Mouse (Mus musculus) heart, adult 2 months (tissue): ENCODE measurements around the gene Anapc15-ps. TPM values are rescaled to one million over a fixed set of nuclear protein-coding genes. Genes with fewer than 3 reads are reported as not detected.

ENCODE experiments used
- DNase-seq, 2 experiments: peaks; one replicate each; pipeline ENCODE4 v3.0.0; 2021
- H3K27ac ChIP-seq: fragments of 200-600 bp; 2 replicates; pipeline ENCODE4 v1.8.1; 2022
- H3K27me3 ChIP-seq: fragments of 200-500 bp; 2 replicates; pipeline ENCODE4 v1.6.1; 2012; ENCODE audit warnings: mild to moderate bottlenecking, low read length, inconsistent platforms, mixed read lengths; ENCODE audit not compliant: control insufficient read depth, insufficient read depth
- H3K36me3 ChIP-seq: fragments of 200-500 bp; 2 replicates; pipeline ENCODE4 v1.6.1; 2012; ENCODE audit warnings: low read length, inconsistent platforms; ENCODE audit not compliant: control insufficient read depth, insufficient read depth
- H3K4me1 ChIP-seq: fragments of 200-500 bp; 2 replicates; pipeline ENCODE4 v1.6.1; 2011; ENCODE audit warnings: low read length; ENCODE audit not compliant: control insufficient read depth, insufficient read depth
- H3K4me3 ChIP-seq: fragments of 200-600 bp; 2 replicates; pipeline ENCODE4 v1.8.1; 2022
- H3K79me2 ChIP-seq: fragments of 200-500 bp; replicated peaks from 2 replicates; pipeline ENCODE4 v1.6.1; 2012; ENCODE audit warnings: mild to moderate bottlenecking, inconsistent platforms, low read length, moderate library complexity, mixed read lengths; ENCODE audit not compliant: control insufficient read depth, insufficient read depth
- H3K9ac ChIP-seq: fragments of 200-500 bp; 2 replicates; pipeline ENCODE4 v1.6.1; 2012; ENCODE audit warnings: low read depth, mild to moderate bottlenecking, control low read depth, inconsistent platforms, low read length, mixed read lengths
- CTCF ChIP-seq: fragments of 200-600 bp; IDR thresholded peaks from 2 replicates; pipeline ENCODE4 v1.8.1; 2022; ENCODE audit warnings: antibody characterized with exemption, mild to moderate bottlenecking, moderate library complexity
- EP300 ChIP-seq: fragments of 200-500 bp; IDR thresholded peaks from 2 replicates; pipeline ENCODE4 v1.6.1; 2011; ENCODE audit warnings: low read depth, low read length, control low read depth; ENCODE audit not compliant: insufficient read depth
- POLR2A ChIP-seq: fragments of 200-500 bp; IDR thresholded peaks from 2 replicates; pipeline ENCODE4 v1.6.1; 2011; ENCODE audit warnings: mild to moderate bottlenecking, low read depth, low read length, control low read depth; ENCODE audit not compliant: insufficient read depth
- WGBS: fragments of 180-500 bp; shearing (Covaris S2); methylation state at CpG from one replicate; pipeline ENCODE4 v1.1.7; 2018; 5-methylcytosine and 5-hydroxymethylcytosine counted together
- intact Hi-C: fragments of 180-260 bp; cut with DNase I; formaldehyde crosslinking; loops from one replicate; pipeline ENCODE4 v1.15.1; 2025
- polyA plus RNA-seq: library from polyadenylated mRNA; depleted of rRNA; stranded (reverse); fragments of >200 nt; gene quantifications from 2 replicates; pipeline ENCODE4 v1.2.3, GENCODE M21; 2012
- total RNA-seq, 2 experiments: library from RNA; stranded (reverse); gene quantifications; 2 replicates each; pipeline ENCODE4 v1.2.3; 2021

The Anapc15-ps gene
- total and polyA plus RNA-seq, 3 experiments: not detected

DNA sequence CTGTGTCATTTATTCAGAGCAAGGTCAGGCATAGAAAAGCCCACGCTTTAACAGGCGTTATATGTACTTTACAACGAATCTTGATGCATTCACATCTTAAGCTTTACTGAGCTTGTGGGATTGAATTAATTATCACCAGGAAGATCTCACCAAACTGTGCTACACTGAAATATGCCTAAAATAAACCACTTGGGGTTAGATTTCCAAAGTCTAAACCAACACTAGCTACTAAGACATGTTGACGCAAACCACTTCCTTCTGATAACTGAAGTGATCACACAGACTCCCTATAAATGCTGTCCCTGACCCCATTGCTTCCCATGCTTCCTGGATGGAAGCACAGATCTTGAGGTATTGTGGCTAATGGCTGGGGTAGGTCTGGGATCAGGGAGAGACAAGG lies 8.2 kb upstream of the Anapc15-ps start:
- Histone ChIP-seq H3K4me1 (peaks cover 5% of the 10 kb centered on the region), H3K27me3 (no peaks in the 10 kb centered on the region), H3K79me2 (no peaks in the 10 kb centered on the region), H3K4me3 (no peak overlapping the region), H3K9ac (no peak overlapping the region), H3K36me3 (no peaks in the 10 kb centered on the region), H3K27ac (no peak overlapping the region)
- TF ChIP-seq CTCF: no peak
- no peak for TF ChIP-seq POLR2A
- no peak for TF ChIP-seq EP300
- WGBS: 82% methylated on average over 4 of the region's 4 CpGs
- intact Hi-C loops: no loop called here
- DNase-seq: no peak

DNA sequence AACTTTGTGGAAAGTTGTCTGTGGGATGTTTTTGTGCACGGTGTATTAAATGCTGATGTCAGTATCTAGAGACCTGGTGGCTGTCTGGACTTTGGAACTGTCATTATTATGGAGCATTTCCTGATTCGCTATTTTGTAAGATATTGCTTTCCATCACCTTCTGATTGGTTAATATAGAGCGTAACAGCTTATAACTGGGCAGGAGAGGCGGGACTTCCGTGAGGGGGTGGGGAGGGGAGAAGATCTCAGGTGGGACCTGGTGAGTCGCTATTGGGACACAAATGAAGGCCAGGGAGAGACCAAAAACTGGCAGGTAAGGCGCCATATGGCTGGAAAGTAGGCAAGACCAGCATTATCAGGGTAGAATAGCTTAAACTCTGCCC lies 7.8 kb upstream of the Anapc15-ps start:
- Histone ChIP-seq H3K79me2 (no peaks in the 10 kb centered on the region), H3K36me3 (no peaks in the 10 kb centered on the region), H3K27me3 (no peaks in the 10 kb centered on the region), H3K9ac (no peak overlapping the region), H3K27ac (no peak overlapping the region; the same call in 1 of the 2 replicates), H3K4me1 (peaks cover 5% of the 10 kb centered on the region), H3K4me3 (no peak overlapping the region)
- WGBS: 72% methylated on average over 7 of the region's 7 CpGs
- no peak for DNase-seq
- intact Hi-C loops: no loop called here
- no peak for TF ChIP-seq EP300
- TF ChIP-seq CTCF: no peak
- 0 out of 2 replicates have a peak, but pooled peaks have one; percentile 18 for TF ChIP-seq POLR2A

DNA sequence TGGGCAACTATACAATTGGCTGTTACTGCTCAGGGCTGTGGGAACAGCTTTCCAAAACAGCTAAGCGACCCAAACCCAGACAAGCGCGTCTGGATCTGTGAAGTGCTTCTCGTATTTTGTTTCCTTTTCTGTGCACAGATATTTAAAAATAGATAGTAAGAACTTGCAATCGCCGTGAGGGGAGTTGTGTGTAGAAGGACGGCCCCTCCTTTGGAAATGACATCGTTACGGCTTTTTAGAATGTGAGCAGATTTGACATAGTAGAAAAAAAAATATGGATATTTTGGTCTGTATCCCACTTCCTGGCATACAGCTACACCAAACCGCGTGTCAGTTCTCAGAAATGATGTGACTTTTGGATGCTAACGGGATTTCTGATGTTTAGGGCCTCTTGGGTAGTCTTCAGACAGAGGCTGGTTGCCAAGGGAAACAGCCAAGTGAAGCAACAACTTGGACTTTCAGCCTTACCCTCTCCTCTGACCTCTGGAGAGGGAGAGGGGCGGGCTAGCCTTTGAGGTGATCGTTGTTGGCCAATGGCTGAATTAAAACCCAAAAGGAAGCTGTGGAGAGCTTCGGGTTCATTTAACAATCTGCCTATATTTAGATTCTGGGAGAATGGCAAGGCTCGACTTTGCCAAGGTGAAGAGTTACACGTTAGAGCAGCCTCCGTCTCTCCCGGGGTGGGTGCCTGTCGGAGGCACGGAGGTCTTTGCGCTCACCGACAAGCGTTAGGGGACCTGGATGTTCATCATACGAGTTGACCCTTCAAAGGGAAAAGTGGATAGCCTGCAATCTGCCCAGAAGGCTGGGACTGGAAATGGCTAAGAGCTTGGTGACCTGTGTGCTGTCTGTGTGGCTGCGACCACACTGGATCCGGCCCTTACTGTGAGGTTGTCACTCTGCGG lies 7.2 kb upstream of the Anapc15-ps start:
- WGBS: 42% methylated on average over 28 of the region's 28 CpGs
- TF ChIP-seq POLR2A (no peak; the same call in 1 of the 2 replicates), EP300 (no peak), CTCF (no peak)
- H3K9ac ChIP-seq: peak overlapping the region; percentile 12; the same call in 1 of the 2 replicates

DNA sequence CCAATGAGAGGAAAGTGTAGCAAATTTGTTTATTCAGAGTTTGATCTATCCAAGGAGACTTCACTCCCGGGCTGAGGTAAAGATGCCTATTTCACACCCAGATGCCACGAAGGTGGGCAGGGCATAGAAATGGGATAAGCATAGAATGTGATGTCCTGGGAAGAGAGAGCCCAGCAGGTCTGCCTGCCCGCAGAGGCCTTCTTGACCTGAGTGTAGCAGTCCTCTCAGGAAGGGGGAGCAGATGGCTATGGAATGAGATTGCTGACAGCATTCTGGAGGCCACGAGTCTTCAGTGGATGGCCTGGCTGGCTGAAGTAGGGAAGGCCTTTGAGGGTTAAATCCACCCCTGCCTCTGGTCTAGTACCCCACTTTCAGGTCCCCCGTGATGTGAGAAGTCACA lies 5.9 kb upstream of the Anapc15-ps start:
- no peaks in the 10 kb centered on the region for H3K27me3 ChIP-seq
- peaks cover 5% of the 10 kb centered on the region for H3K4me1 ChIP-seq
- intact Hi-C loops: no loop called here
- H3K9ac ChIP-seq: no peak overlapping the region
- WGBS: 95% methylated on average over 5 of the region's 5 CpGs
- H3K79me2 ChIP-seq: no peaks in the 10 kb centered on the region
- H3K4me3 ChIP-seq: no peak overlapping the region
- no peak for DNase-seq
- TF ChIP-seq CTCF: no peak
- no peak for TF ChIP-seq POLR2A
- TF ChIP-seq EP300: no peak
- H3K27ac ChIP-seq: no peak overlapping the region
- H3K36me3 ChIP-seq: no peaks in the 10 kb centered on the region

More for the DNA sequence above, 7.2 kb upstream of the Anapc15-ps start:
- H3K27ac ChIP-seq: peak overlapping the region; percentile 0
- H3K4me3 ChIP-seq: peak overlapping the region; percentile 6; the same call in 1 of the 2 replicates
- peaks cover 5% of the 10 kb centered on the region for H3K4me1 ChIP-seq
- no peaks in the 10 kb centered on the region for H3K79me2 ChIP-seq
- intact Hi-C loops: no loop called here
- no peaks in the 10 kb centered on the region for H3K36me3 ChIP-seq
- H3K27me3 ChIP-seq: no peaks in the 10 kb centered on the region
- DNase-seq: peak; percentile 41 to 55

DNA sequence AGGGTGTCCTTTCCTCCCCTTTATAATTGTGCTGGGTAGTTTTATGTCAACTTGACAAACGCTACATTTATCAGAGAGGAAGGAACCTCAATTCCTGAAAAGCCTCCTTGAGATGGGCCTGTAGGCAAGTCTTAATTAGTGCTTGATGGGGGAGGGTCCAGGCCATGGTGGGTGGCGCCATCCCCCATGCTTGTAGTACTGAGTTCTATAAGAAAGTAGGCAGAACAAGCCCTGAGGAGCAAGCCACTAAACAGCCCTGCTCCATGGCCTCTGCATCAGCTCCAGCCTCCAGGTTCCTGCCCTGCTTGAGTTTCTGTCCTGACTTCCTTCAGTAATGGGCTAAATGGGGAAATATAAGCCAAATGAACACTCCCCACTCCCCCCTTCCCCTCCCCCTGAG lies 5.4 kb upstream of the Anapc15-ps start:
- H3K4me3 ChIP-seq: no peak overlapping the region
- WGBS: 68% methylated on average over 2 of the region's 2 CpGs
- intact Hi-C loops: no loop called here

DNA sequence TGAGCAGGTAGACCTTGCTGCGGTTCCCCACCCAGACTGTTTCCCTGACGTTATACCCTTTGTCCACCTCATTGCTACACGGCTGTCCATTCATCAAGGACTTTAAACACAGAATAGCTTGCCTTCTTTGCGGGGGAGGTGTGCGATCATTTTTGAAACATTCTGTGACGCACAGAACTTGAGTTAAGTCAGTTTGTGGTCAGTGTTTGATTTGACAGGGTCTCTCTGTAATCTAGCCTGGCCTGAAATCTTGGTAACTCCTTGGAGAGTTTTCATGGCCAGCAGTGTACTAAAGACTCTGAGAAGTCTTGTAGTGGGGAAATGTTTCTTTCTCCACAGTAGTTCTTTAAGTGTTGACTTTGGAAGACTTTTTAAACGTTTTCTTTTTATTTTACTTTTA lies 5.0 kb upstream of the Anapc15-ps start:
- Histone ChIP-seq H3K9ac (no peak overlapping the region), H3K4me1 (peaks cover 5% of the 10 kb centered on the region), H3K4me3 (peak overlapping the region; percentile 41), H3K79me2 (no peaks in the 10 kb centered on the region), H3K27ac (peak overlapping the region; percentile 76), H3K36me3 (no peaks in the 10 kb centered on the region), H3K27me3 (no peaks in the 10 kb centered on the region)
- no peak for TF ChIP-seq POLR2A
- TF ChIP-seq EP300: no peak
- TF ChIP-seq CTCF: no peak
- 37% methylated on average over 7 of the region's 7 CpGs for WGBS
- intact Hi-C loops: no loop called here
- no peak for DNase-seq

More for the DNA sequence above, 5.4 kb upstream of the Anapc15-ps start:
- Histone ChIP-seq H3K27me3 (no peaks in the 10 kb centered on the region), H3K79me2 (no peaks in the 10 kb centered on the region), H3K4me1 (peaks cover 5% of the 10 kb centered on the region), H3K36me3 (no peaks in the 10 kb centered on the region), H3K27ac (peak overlapping the region; percentile 76), H3K9ac (no peak overlapping the region)
- DNase-seq: no peak
- TF ChIP-seq CTCF: no peak
- TF ChIP-seq EP300: no peak
- no peak for TF ChIP-seq POLR2A
